Mouse (Mus musculus): ENCODE measurements around the gene Camta1. TPM values are rescaled to one million over a fixed set of nuclear protein-coding genes. Genes with fewer than 3 reads are reported as not detected.
A peak's percentile ranks its signal among the peaks of the same experiment; 100 is the strongest.

The Camta1 gene
- polyA plus RNA-seq, 1 experiment from 2014 or later: 25.3 TPM

GRCm38 (mm10) chr4:151835860-151836259 lies 25.8 kb downstream of the Camta1 start:
- WGBS (ENCODE audit: insufficient replicate concordance): 77% methylated on average over 3 of the region's 3 CpGs
- no peak overlapping the region for H3K4me2 ChIP-seq (ENCODE audit: low read depth, low read length)
- H3K27me3 ChIP-seq (ENCODE audit: control insufficient read depth, insufficient read depth, low read depth, low read length): no peaks in the 10 kb centered on the region
- peaks cover 3% of the 10 kb centered on the region; the same call in 1 of the 2 replicates for H3K4me1 ChIP-seq (ENCODE audit: control insufficient read depth, low read depth, low read length)
- ATAC-seq (ENCODE audit: low read depth): no peak
- no peak overlapping the region for H3K4me3 ChIP-seq (ENCODE audit: low read depth, low read length)
- no peaks in the 10 kb centered on the region for H3K9me3 ChIP-seq (replicated peaks; ENCODE audit: control insufficient read depth, low read length)
- no peak overlapping the region for H3K27ac ChIP-seq (ENCODE audit: low read length)
- H3K9ac ChIP-seq (ENCODE audit: low read depth, low read length): no peak overlapping the region
- H3K36me3 ChIP-seq (ENCODE audit: control insufficient read depth, insufficient read depth): no peaks in the 10 kb centered on the region

GRCm38 (mm10) chr4:151834536-151834935 lies 27.1 kb downstream of the Camta1 start:
- no peak overlapping the region for H3K4me2 ChIP-seq (ENCODE audit: low read depth, low read length)
- no peak overlapping the region for H3K9ac ChIP-seq (ENCODE audit: low read depth, low read length)
- H3K27me3 ChIP-seq (ENCODE audit: control insufficient read depth, insufficient read depth, low read depth, low read length): no peaks in the 10 kb centered on the region
- H3K4me1 ChIP-seq (ENCODE audit: control insufficient read depth, low read depth, low read length): peaks cover 3% of the 10 kb centered on the region; the same call in 1 of the 2 replicates
- no peak overlapping the region for H3K27ac ChIP-seq (ENCODE audit: low read length)
- 89% methylated on average over 10 of the region's 10 CpGs for WGBS (ENCODE audit: insufficient replicate concordance)
- no peaks in the 10 kb centered on the region for H3K9me3 ChIP-seq (replicated peaks; ENCODE audit: control insufficient read depth, low read length)
- ATAC-seq (ENCODE audit: low read depth): no peak
- H3K36me3 ChIP-seq (ENCODE audit: control insufficient read depth, insufficient read depth): no peaks in the 10 kb centered on the region
- no peak overlapping the region for H3K4me3 ChIP-seq (ENCODE audit: low read depth, low read length)

DNA sequence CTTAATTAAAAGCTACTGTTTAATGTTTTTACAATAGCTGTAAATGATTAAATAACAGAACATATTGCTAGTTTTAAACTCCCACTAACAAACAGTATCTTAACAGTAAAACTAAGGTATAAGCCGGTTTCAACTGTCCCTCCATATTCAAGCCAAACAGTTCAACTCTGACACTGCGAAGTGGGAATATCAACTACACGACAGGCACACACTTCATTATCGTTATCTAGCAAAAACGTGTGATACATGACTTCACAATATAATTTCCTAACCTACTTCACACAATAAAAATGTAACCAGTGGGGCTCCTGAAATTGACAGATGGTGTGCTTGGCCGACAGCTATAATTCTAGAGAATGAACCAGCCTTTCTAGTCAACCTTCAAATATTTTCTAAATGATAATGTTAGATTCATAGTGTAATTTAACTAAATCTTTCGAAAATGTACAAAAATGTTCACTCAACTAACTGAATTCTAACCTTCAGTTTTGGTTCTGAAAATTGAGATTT lies 27.7 kb downstream of the Camta1 start:
- no peaks in the 10 kb centered on the region for H3K9me3 ChIP-seq (replicated peaks; ENCODE audit: control insufficient read depth, low read length)
- no peaks in the 10 kb centered on the region for H3K27me3 ChIP-seq (ENCODE audit: control insufficient read depth, insufficient read depth, low read depth, low read length)
- no peak overlapping the region for H3K27ac ChIP-seq (ENCODE audit: low read length)
- H3K4me2 ChIP-seq (ENCODE audit: low read depth, low read length): no peak overlapping the region
- H3K4me3 ChIP-seq (ENCODE audit: low read depth, low read length): no peak overlapping the region
- ATAC-seq (ENCODE audit: low read depth): peak; percentile 56; the same call in 1 of the 2 replicates
- H3K36me3 ChIP-seq (ENCODE audit: control insufficient read depth, insufficient read depth): no peaks in the 10 kb centered on the region
- H3K4me1 ChIP-seq (ENCODE audit: control insufficient read depth, low read depth, low read length): peaks cover 3% of the 10 kb centered on the region; the same call in 1 of the 2 replicates
- WGBS (ENCODE audit: insufficient replicate concordance): 47% methylated on average over 7 of the region's 7 CpGs
- no peak overlapping the region for H3K9ac ChIP-seq (ENCODE audit: low read depth, low read length)

DNA sequence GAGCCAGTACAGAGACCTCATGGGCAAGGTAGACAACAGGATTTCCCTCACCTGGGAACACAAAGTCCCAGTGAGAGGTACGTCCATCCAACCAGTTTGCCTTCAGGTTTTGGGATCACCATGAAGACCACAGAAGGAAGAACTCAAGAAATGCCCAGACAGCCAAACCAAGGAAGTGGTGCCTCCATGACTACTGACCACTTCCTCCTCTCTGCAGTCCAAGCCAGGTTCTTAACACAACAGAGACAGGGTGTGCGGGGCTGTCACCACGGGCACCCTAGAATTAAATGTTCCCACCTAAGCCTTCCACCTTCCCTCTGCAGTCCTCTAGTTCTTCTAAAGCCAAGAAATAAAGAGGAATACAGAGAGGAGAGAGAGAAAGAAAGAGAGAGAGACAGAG lies 33.8 kb downstream of the Camta1 start:
- Histone ChIP-seq H3K4me1 (ENCODE audit: control insufficient read depth, low read depth, low read length) (peaks cover 2% of the 10 kb centered on the region), H3K27ac (ENCODE audit: low read length) (no peak overlapping the region), H3K4me3 (ENCODE audit: low read depth, low read length) (no peak overlapping the region), H3K27me3 (ENCODE audit: control insufficient read depth, insufficient read depth, low read depth, low read length) (no peaks in the 10 kb centered on the region), H3K4me2 (ENCODE audit: low read depth, low read length) (no peak overlapping the region), H3K9ac (ENCODE audit: low read depth, low read length) (no peak overlapping the region), H3K9me3 (replicated peaks; ENCODE audit: control insufficient read depth, low read length) (no peaks in the 10 kb centered on the region), H3K36me3 (ENCODE audit: control insufficient read depth, insufficient read depth) (no peaks in the 10 kb centered on the region)
- no peak for ATAC-seq (ENCODE audit: low read depth)
- WGBS (ENCODE audit: insufficient replicate concordance): 54% methylated on average over 3 of the region's 3 CpGs

GRCm38 (mm10) chr4:151827356-151827755 lies 34.3 kb downstream of the Camta1 start:
- Histone ChIP-seq H3K9me3 (replicated peaks; ENCODE audit: control insufficient read depth, low read length) (no peaks in the 10 kb centered on the region), H3K4me3 (ENCODE audit: low read depth, low read length) (no peak overlapping the region), H3K4me2 (ENCODE audit: low read depth, low read length) (no peak overlapping the region), H3K27me3 (ENCODE audit: control insufficient read depth, insufficient read depth, low read depth, low read length) (no peaks in the 10 kb centered on the region), H3K27ac (ENCODE audit: low read length) (no peak overlapping the region), H3K9ac (ENCODE audit: low read depth, low read length) (no peak overlapping the region), H3K4me1 (ENCODE audit: control insufficient read depth, low read depth, low read length) (peaks cover 6% of the 10 kb centered on the region), H3K36me3 (ENCODE audit: control insufficient read depth, insufficient read depth) (no peaks in the 10 kb centered on the region)
- ATAC-seq (ENCODE audit: low read depth): no peak

GRCm38 (mm10) chr4:151823963-151824362 lies 37.7 kb downstream of the Camta1 start:
- Histone ChIP-seq H3K36me3 (ENCODE audit: control insufficient read depth, insufficient read depth) (no peaks in the 10 kb centered on the region), H3K4me2 (ENCODE audit: low read depth, low read length) (no peak overlapping the region), H3K9ac (ENCODE audit: low read depth, low read length) (no peak overlapping the region), H3K4me3 (ENCODE audit: low read depth, low read length) (no peak overlapping the region), H3K9me3 (replicated peaks; ENCODE audit: control insufficient read depth, low read length) (no peaks in the 10 kb centered on the region), H3K27me3 (ENCODE audit: control insufficient read depth, insufficient read depth, low read depth, low read length) (no peaks in the 10 kb centered on the region), H3K27ac (ENCODE audit: low read length) (no peak overlapping the region), H3K4me1 (ENCODE audit: control insufficient read depth, low read depth, low read length) (peaks cover 6% of the 10 kb centered on the region)
- WGBS (ENCODE audit: insufficient replicate concordance): 45% methylated on average over 3 of the region's 3 CpGs
- ATAC-seq (ENCODE audit: low read depth): no peak

DNA sequence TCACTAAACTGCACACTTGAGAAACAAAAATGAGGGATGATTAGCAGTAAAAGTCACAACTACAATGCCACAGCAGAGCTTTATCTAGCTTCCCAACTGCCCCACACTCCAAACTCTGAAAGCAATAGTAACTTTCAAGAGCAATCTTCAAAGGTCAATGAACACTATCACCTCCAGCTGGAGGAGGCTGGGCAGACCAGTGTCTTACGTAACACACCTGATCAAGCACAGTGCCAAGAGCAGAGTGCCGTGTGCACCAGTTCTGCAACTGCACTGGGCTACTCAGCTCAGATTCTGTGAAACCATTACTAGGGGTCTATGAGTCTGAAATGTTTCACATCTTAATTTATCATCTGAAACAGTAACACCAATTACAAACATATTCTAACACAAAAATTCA lies 38.7 kb downstream of the Camta1 start:
- Histone ChIP-seq H3K27ac (ENCODE audit: low read length) (no peak overlapping the region; the same call in 1 of the 2 replicates), H3K27me3 (ENCODE audit: control insufficient read depth, insufficient read depth, low read depth, low read length) (no peaks in the 10 kb centered on the region), H3K4me2 (ENCODE audit: low read depth, low read length) (no peak overlapping the region), H3K4me3 (ENCODE audit: low read depth, low read length) (no peak overlapping the region), H3K9me3 (replicated peaks; ENCODE audit: control insufficient read depth, low read length) (no peaks in the 10 kb centered on the region), H3K4me1 (ENCODE audit: control insufficient read depth, low read depth, low read length) (peaks cover 12% of the 10 kb centered on the region), H3K36me3 (ENCODE audit: control insufficient read depth, insufficient read depth) (no peaks in the 10 kb centered on the region), H3K9ac (ENCODE audit: low read depth, low read length) (no peak overlapping the region)
- ATAC-seq (ENCODE audit: low read depth): peak; percentile 65
- 33% methylated on average over 2 of the region's 2 CpGs for WGBS (ENCODE audit: insufficient replicate concordance)

DNA sequence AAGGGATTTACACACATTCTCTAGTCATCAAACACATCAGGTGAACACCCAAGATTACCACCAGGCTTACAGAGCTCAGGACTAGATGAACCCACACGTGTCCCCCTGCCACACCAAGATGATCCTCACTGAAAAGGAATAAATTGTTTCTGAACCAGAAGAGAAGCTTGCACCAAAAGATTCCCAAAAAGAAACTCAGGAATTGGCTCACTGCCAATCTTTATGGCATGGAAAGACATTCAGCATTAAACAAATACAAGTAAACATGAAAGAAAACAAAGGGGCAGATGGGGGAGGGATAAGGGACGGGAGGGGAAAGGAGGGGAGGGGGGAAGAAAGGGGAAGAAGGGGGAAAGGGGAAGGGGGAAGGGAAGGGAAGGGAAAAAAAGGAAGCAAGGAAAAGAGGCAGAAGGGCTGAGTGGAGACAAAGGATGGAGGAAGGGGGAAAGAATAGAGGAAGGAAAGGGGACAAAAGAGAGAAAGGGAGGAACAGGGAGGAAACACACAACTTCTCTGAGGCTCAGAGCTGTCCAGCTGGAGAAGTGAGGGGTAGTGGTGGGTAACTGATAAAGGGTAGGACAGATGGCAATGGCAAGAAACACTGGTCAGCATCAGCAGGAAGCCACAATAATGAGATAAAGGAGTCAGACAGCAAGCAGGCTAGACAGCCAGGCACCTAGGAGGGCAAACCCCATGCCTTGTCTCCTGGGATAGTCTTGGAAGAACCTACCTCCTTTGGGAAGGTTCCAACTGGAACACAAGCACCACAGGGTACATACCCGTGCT lies 43.5 kb downstream of the Camta1 start:
- Histone ChIP-seq H3K4me2 (ENCODE audit: low read depth, low read length) (no peak overlapping the region), H3K36me3 (ENCODE audit: control insufficient read depth, insufficient read depth) (no peaks in the 10 kb centered on the region), H3K9ac (ENCODE audit: low read depth, low read length) (no peak overlapping the region), H3K4me1 (ENCODE audit: control insufficient read depth, low read depth, low read length) (peaks cover 13% of the 10 kb centered on the region), H3K27ac (ENCODE audit: low read length) (no peak overlapping the region), H3K27me3 (ENCODE audit: control insufficient read depth, insufficient read depth, low read depth, low read length) (no peaks in the 10 kb centered on the region), H3K9me3 (replicated peaks; ENCODE audit: control insufficient read depth, low read length) (no peaks in the 10 kb centered on the region), H3K4me3 (ENCODE audit: low read depth, low read length) (no peak overlapping the region)
- 20% methylated on average over 3 of the region's 3 CpGs for WGBS (ENCODE audit: insufficient replicate concordance)
- peak; percentile 51; the same call in 1 of the 2 replicates for ATAC-seq (ENCODE audit: low read depth)

GRCm38 (mm10) chr4:151813711-151814110 lies 48.0 kb downstream of the Camta1 start:
- WGBS (ENCODE audit: insufficient replicate concordance): 78% methylated on average over 4 of the region's 4 CpGs
- H3K4me2 ChIP-seq (ENCODE audit: low read depth, low read length): no peak overlapping the region
- no peak for ATAC-seq (ENCODE audit: low read depth)
- H3K36me3 ChIP-seq (ENCODE audit: control insufficient read depth, insufficient read depth): no peaks in the 10 kb centered on the region
- no peak overlapping the region for H3K9ac ChIP-seq (ENCODE audit: low read depth, low read length)
- H3K9me3 ChIP-seq (replicated peaks; ENCODE audit: control insufficient read depth, low read length): no peaks in the 10 kb centered on the region
- H3K4me1 ChIP-seq (ENCODE audit: control insufficient read depth, low read depth, low read length): peaks cover 8% of the 10 kb centered on the region
- H3K4me3 ChIP-seq (ENCODE audit: low read depth, low read length): no peak overlapping the region
- H3K27me3 ChIP-seq (ENCODE audit: control insufficient read depth, insufficient read depth, low read depth, low read length): no peaks in the 10 kb centered on the region
- no peak overlapping the region for H3K27ac ChIP-seq (ENCODE audit: low read length)

All from liver, embryonic 16.5 days (tissue).